Mouse (Mus musculus) myocyte (in vitro differentiated cells): ENCODE measurements around the gene Mepce. TPM values are rescaled to one million over a fixed set of nuclear protein-coding genes. Genes with fewer than 3 reads are reported as not detected.
A peak's percentile ranks its signal among the peaks of the same experiment; 100 is the strongest.

Experiments
- H3K27me3 ChIP-seq: one replicate; pipeline ENCODE4 v1.6.1; 2011; ENCODE audit not compliant: control insufficient read depth, insufficient read depth, insufficient read length
- H3K36me3 ChIP-seq: one replicate; pipeline ENCODE4 v1.6.1; 2011; ENCODE audit not compliant: control insufficient read depth, insufficient read depth
- H3K4me2 ChIP-seq: one replicate; pipeline ENCODE4 v1.6.1; 2011; ENCODE audit warnings: low read depth, control low read depth
- H3K4me3 ChIP-seq: one replicate; pipeline ENCODE4 v1.5.1; 2011; ENCODE audit warnings: mild to moderate bottlenecking, control low read depth, moderate library complexity
- H3K79me2 ChIP-seq: one replicate; pipeline ENCODE4 v1.6.1; 2011; ENCODE audit not compliant: control insufficient read depth, insufficient read depth
- H3ac ChIP-seq: one replicate; pipeline ENCODE4 v1.6.1; 2011; ENCODE audit not compliant: control insufficient read depth, insufficient read length
- CEBPB ChIP-seq: IDR thresholded peaks from 2 replicates; pipeline ENCODE4 v1.6.1; 2011; ENCODE audit warnings: mild to moderate bottlenecking, moderate library complexity; ENCODE audit not compliant: poor library complexity, insufficient read depth, severe bottlenecking
- E2F4 ChIP-seq: IDR thresholded peaks from one replicate; pipeline ENCODE4 v1.6.1; 2011; ENCODE audit warnings: mild to moderate bottlenecking, control low read depth, moderate library complexity; ENCODE audit not compliant: insufficient read depth
- MAX ChIP-seq: IDR thresholded peaks from one replicate; pipeline ENCODE4 v1.6.1; 2011; ENCODE audit warnings: low read depth, mild to moderate bottlenecking, control low read depth
- MYOD1 ChIP-seq, 3 experiments: IDR thresholded peaks; one replicate each; pipeline ENCODE4 v1.6.1; 2011; ENCODE audit warnings: control low read depth in 2 of 3, low read depth in 2 of 3, mild to moderate bottlenecking in 2 of 3, moderate library complexity in 1 of 3; ENCODE audit not compliant: insufficient read length in 2 of 3, control insufficient read depth in 1 of 3
- MYOG ChIP-seq, 3 experiments: IDR thresholded peaks; one replicate each; pipeline ENCODE4 v1.6.1; 2011; ENCODE audit warnings: control low read depth in 2 of 3, low read depth in 2 of 3, mild to moderate bottlenecking in 2 of 3; ENCODE audit not compliant: insufficient read length in 2 of 3, control insufficient read depth in 1 of 3, insufficient read depth in 1 of 3
- POLR2A ChIP-seq: IDR thresholded peaks from one replicate; pipeline ENCODE4 v1.6.1; 2011; ENCODE audit warnings: low read depth, mild to moderate bottlenecking, control low read depth, moderate library complexity; ENCODE audit not compliant: insufficient read length
- POLR2AphosphoS2 ChIP-seq: IDR thresholded peaks from one replicate; pipeline ENCODE4 v1.6.1; 2011; ENCODE audit warnings: low read depth, control low read depth; ENCODE audit not compliant: insufficient read length
- REST ChIP-seq: IDR thresholded peaks from one replicate; pipeline ENCODE4 v1.6.1; 2011; ENCODE audit warnings: mild to moderate bottlenecking, control low read depth, moderate library complexity; ENCODE audit not compliant: insufficient read depth, insufficient read length
- SRF ChIP-seq: IDR thresholded peaks from one replicate; pipeline ENCODE4 v1.6.1; 2011; ENCODE audit warnings: low read depth; ENCODE audit not compliant: control insufficient read depth, insufficient read length
- TCF12 ChIP-seq: IDR thresholded peaks from one replicate; pipeline ENCODE4 v1.6.1; 2011; ENCODE audit warnings: mild to moderate bottlenecking, control low read depth; ENCODE audit not compliant: poor library complexity, insufficient read depth, severe bottlenecking
- TCF3 ChIP-seq: IDR thresholded peaks from one replicate; pipeline ENCODE4 v1.6.1; 2011; ENCODE audit warnings: low read depth, control low read depth; ENCODE audit not compliant: insufficient read length
- USF1 ChIP-seq: IDR thresholded peaks from one replicate; pipeline ENCODE4 v1.6.1; 2011; ENCODE audit warnings: low read depth, mild to moderate bottlenecking, control low read depth, moderate library complexity
- polyA plus RNA-seq: library from polyadenylated mRNA; unstranded; fragments of >200 nt; fragmentation: generic; extraction: Trizol; gene quantifications from one replicate; pipeline ENCODE4 v1.2.1, GENCODE M21; 2012; ENCODE audit warnings: missing spikeins

Gene Mepce
- polyA plus RNA-seq, 1 experiment, result 34.4 TPM

- Histone ChIP-seq H3K79me2 (no peaks in the 10 kb centered on the region), H3K36me3 (no peaks in the 10 kb centered on the region), H3K27me3 (no peaks in the 10 kb centered on the region), H3ac (no peak overlapping the region), H3K4me2 (no peak overlapping the region), H3K4me3 (no peak overlapping the region)
- TF ChIP-seq TCF3, result no peak
- no peak for TF ChIP-seq REST
- no peak for TF ChIP-seq POLR2A
- no peak for TF ChIP-seq CEBPB
- no peak for TF ChIP-seq USF1
- TF ChIP-seq TCF12, result no peak
- TF ChIP-seq POLR2AphosphoS2, result no peak
These were observed 30.4 kb downstream of the Mepce start for GRCm38 (mm10) chr5:137756882-137757661.

GRCm38 (mm10) chr5:137756106-137756505 is 31.3 kb downstream of the Mepce start:
- H3K79me2 ChIP-seq, result no peaks in the 10 kb centered on the region
- TF ChIP-seq TCF3 (no peak), REST (no peak), MYOG (IDR thresholded peaks at IDR 0.05; ENCODE audit: control insufficient read depth in 1 of 3, insufficient read depth in 1 of 3, insufficient read length in 2 of 3, low read depth in 2 of 3) (no peak), POLR2A (no peak), TCF12 (no peak), CEBPB (no peak), SRF (no peak), USF1 (no peak), MYOD1 (IDR thresholded peaks at IDR 0.05; ENCODE audit: control insufficient read depth in 1 of 3, insufficient read length in 2 of 3, low read depth in 2 of 3) (no peak), POLR2AphosphoS2 (no peak), E2F4 (no peak), MAX (no peak)
- H3K36me3 ChIP-seq, result no peaks in the 10 kb centered on the region
- no peak overlapping the region for H3K4me3 ChIP-seq
- no peak overlapping the region for H3K4me2 ChIP-seq
- H3ac ChIP-seq, result no peak overlapping the region
- no peaks in the 10 kb centered on the region for H3K27me3 ChIP-seq

- Histone ChIP-seq H3ac (no peak overlapping the region), H3K79me2 (no peaks in the 10 kb centered on the region), H3K4me2 (no peak overlapping the region), H3K27me3 (no peaks in the 10 kb centered on the region), H3K36me3 (peaks cover 5% of the 10 kb centered on the region), H3K4me3 (no peak overlapping the region)
- TF ChIP-seq E2F4 (no peak), MYOD1 (IDR thresholded peaks at IDR 0.05; ENCODE audit: control insufficient read depth in 1 of 3, insufficient read length in 2 of 3, low read depth in 2 of 3) (no peak), POLR2AphosphoS2 (no peak), USF1 (no peak), MYOG (IDR thresholded peaks at IDR 0.05; ENCODE audit: control insufficient read depth in 1 of 3, insufficient read depth in 1 of 3, insufficient read length in 2 of 3, low read depth in 2 of 3) (no peak), POLR2A (no peak), SRF (no peak)
These were observed 32.0 kb downstream of the Mepce start for GRCm38 (mm10) chr5:137755425-137755824.

- H3K79me2 ChIP-seq, result peaks cover 9% of the 10 kb centered on the region
- H3K36me3 ChIP-seq, result peaks cover 5% of the 10 kb centered on the region
- no peak overlapping the region for H3K4me2 ChIP-seq
- no peak overlapping the region for H3K4me3 ChIP-seq
- no peaks in the 10 kb centered on the region for H3K27me3 ChIP-seq
- TF ChIP-seq USF1 (no peak), MYOG (IDR thresholded peaks at IDR 0.05; ENCODE audit: control insufficient read depth in 1 of 3, insufficient read depth in 1 of 3, insufficient read length in 2 of 3, low read depth in 2 of 3) (peak in 1 of 3 experiments; percentile 56), CEBPB (no peak), E2F4 (no peak), REST (no peak), MAX (no peak), POLR2A (no peak), TCF12 (no peak), SRF (no peak), MYOD1 (IDR thresholded peaks at IDR 0.05; ENCODE audit: control insufficient read depth in 1 of 3, insufficient read length in 2 of 3, low read depth in 2 of 3) (peak in 1 of 3 experiments; percentile 11), TCF3 (no peak), POLR2AphosphoS2 (no peak)
- no peak overlapping the region for H3ac ChIP-seq
These were observed 34.2 kb downstream of the Mepce start for GRCm38 (mm10) chr5:137753111-137753832.
